Mouse (Mus musculus): ENCODE results near the gene Slc35e1.

Gene Slc35e1

GRCm38 (mm10) chr8:72485456-72486199 lies 6.8 kb downstream of the Slc35e1 start:
- DNase-seq (ENCODE audit: low read depth): peak; percentile 25

GRCm38 (mm10) chr8:72474826-72475546 lies 17.4 kb downstream of the Slc35e1 start, which contains the start of gene Cherp:
Gene Cherp (minus strand): TSS chr8:72475226.
- peak; percentile 99 for DNase-seq (ENCODE audit: low read depth)

- no peak for DNase-seq (ENCODE audit: low read depth)
These were observed 21.7 kb downstream of the Slc35e1 start for GRCm38 (mm10) chr8:72470684-72471083.

- DNase-seq (ENCODE audit: low read depth): no peak
These were observed 22.4 kb downstream of the Slc35e1 start for GRCm38 (mm10) chr8:72469984-72470383.

DNA sequence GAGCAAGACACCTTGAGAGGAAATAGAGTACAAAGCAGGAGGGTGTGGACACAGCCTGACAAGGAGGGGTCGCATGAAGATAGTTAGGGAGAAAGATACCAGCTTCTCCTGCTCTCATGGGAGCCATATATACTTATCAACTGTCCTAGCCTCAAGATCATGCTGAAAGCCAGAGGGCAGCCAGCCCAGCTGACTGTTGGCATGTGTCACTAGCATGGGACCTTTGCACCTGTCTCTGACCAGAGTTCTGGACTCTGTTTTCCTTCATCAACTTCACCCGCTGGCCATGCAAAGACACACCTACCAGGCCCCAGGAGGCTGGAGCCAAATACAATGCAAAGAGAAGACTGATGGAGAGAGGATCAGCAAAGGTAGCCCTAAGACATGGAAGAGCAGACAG lies 23.2 kb downstream of the Slc35e1 start:
- no peak for DNase-seq (ENCODE audit: low read depth)

DNA sequence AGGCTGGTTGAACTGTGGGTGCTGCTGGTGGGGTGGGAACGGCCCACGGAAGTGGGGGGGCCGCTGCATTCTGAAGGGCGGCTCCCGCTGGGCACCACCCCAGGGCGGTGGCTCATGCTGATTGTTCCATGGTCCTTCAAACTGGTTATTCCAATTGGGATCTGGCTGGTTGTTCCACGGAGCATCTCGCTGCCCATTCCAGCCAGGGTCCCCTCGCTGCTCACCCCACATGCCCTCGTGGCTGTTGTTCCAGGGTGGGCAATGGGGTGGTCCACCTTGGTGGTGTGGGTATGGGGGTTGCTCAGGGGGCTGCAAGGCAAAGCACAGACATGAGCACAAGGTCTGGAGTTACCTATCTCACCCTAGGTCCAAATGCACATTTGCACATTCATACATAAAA lies 28.2 kb downstream of the Slc35e1 start:
- DNase-seq (ENCODE audit: low read depth): no peak

- DNase-seq (ENCODE audit: low read depth): no peak
These were observed 32.4 kb downstream of the Slc35e1 start for GRCm38 (mm10) chr8:72459881-72460533.

GRCm38 (mm10) chr8:72458457-72458856 lies 34.0 kb downstream of the Slc35e1 start:
- no peak for DNase-seq (ENCODE audit: low read depth)

- no peak for DNase-seq (ENCODE audit: low read depth)
These were observed 34.6 kb downstream of the Slc35e1 start for GRCm38 (mm10) chr8:72457806-72458205.

- no peak for DNase-seq (ENCODE audit: low read depth)
These were observed 37.1 kb downstream of the Slc35e1 start for GRCm38 (mm10) chr8:72455317-72455716.

GRCm38 (mm10) chr8:72453904-72454303 lies 38.5 kb downstream of the Slc35e1 start:
- DNase-seq (ENCODE audit: low read depth): no peak

DNA sequence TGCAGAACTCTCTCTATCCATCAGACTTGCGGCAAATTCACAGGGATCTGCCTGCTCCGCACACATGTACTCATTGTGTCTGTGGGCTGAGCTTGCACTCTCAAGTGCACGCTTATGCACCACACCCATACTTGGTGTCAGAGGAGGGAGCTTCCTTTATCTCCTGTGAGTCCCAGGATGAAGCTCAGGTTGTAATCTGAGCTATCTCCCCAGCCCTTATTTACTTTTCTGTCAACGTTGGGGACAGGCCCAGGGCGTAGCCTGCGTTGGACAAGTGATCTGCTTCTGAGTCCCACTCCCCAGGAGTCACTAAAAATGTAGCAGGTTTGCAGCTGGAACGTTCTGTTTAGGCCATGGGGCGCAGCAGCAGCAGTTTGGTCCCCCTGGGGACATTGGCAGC lies 40.9 kb downstream of the Slc35e1 start:
- no peak for DNase-seq (ENCODE audit: low read depth)

- no peak for DNase-seq (ENCODE audit: low read depth)
These were observed 47.3 kb downstream of the Slc35e1 start for GRCm38 (mm10) chr8:72445071-72445470.

GRCm38 (mm10) chr8:72443994-72444350 lies 48.4 kb downstream of the Slc35e1 start:
- DNase-seq (ENCODE audit: low read depth): no peak

DNA sequence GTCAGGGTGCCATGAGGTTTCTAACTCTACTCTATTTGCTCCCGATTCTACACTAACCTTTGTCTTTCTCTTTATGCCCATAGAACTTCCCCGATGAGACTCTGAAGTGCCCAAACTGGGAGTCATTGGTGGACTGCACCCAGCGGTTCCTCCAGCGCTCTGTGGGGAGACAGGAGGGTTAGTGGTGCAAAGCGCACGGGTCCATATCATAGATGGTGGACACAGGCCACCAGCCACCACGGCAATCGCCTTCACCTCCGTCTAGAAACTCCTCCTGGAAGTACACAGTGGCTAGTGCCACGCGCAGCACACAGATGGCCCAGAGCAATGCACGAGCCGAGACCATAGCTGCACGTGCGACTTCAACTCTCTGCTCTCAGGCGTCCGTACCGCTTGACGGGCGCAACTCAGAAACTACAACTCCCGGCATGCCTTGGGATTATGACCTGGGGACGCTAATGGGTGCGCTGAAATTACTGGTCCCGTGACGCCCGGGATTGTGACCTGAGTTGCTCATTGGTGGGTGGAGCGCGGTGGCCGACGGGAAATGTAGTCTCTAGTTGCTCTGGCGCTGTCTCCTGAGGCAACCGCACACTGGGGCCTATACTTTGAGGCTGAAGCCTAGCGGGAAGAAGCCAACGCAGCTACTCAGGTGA lies 48.9 kb downstream of the Slc35e1 start, which contains the start of the genes Calr3 and 1700030K09Rik:
TSS of gene Calr3 (minus strand) at position 533 of the 656 bp plus-strand sequence.
TSS of gene 1700030K09Rik (plus strand) at position 543 of the 656 bp plus-strand sequence.
- DNase-seq (ENCODE audit: low read depth): peak; percentile 98

DNA sequence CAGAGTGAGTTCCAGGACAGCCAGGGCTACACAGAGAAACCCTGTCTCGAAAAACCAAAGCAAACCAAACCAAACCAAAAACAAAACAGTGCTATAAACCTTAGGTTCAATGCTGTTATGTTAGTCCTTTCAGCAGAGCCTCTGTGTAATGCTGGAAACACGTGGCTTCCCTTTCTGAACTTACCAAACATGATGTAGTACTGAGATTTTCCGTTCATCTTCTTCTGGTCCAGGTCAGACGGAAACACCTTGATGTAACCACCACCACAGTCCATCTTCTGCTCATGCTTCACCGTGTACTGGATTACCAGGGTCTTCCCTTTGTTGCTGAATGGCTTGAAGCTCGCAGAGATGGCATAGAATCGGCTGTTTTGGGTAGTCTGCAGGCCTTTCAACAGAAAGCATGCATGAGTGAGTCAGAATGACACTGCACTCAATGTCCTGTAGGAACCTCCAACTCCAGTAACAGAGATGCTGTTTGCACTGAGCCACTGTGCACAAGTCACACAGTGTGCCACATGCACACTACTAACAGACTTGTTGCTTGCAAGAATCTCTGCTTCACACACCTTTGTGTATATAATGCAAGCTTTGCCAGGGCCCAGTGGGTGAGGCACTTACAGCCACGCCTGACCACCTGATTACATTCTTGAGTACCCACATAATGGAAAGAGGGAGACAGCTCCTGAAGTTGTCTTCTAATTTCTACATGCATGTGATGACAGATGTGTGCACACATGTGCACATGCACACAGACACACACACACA lies 54.0 kb downstream of the Slc35e1 start:
- no peak for DNase-seq (ENCODE audit: low read depth)

DNA sequence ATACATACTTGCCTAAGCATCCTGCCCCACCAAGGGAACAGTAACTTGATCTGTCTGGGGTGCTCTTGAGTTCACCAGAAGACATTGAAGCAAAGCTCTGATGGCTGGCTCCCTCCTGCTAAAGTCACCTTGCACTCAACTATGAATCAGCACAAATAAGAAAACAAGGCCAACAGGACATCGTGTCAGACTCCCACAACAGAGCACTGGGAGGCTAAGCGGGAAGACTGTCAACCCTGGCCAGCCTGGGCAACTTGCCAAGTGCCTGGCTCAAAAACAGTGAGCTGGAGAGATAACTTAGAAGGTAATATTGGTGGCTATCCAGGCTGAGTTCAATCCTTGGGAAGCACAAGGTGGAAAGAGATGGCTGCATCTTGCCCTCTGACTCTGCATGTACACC lies 57.5 kb downstream of the Slc35e1 start:
- peak; percentile 77 for DNase-seq (ENCODE audit: low read depth)
